Mouse (Mus musculus) bone marrow, adult 2 months (tissue): ENCODE measurements around the gene Acer3. TPM values are rescaled to one million over a fixed set of nuclear protein-coding genes. Genes with fewer than 3 reads are reported as not detected.
A peak's percentile ranks its signal among the peaks of the same experiment; 100 is the strongest.
"Not testable (repeated sequence)": the region's sequence is repeated elsewhere in the genome, so short reads cannot be mapped to it uniquely, and the experiment has no call there.

Experiments used
- H3K27ac ChIP-seq: fragments of 200-500 bp; 2 replicates; pipeline ENCODE4 v1.5.1; 2012; ENCODE audit warnings: low read depth, mild to moderate bottlenecking, control low read depth, inconsistent platforms, low read length; ENCODE audit not compliant: control insufficient read depth, poor library complexity, insufficient read depth
- H3K4me1 ChIP-seq: fragments of 200-500 bp; 2 replicates; pipeline ENCODE4 v1.6.1; 2011; ENCODE audit warnings: low read length; ENCODE audit not compliant: control insufficient read depth, insufficient read depth
- H3K4me3 ChIP-seq: fragments of 200-500 bp; replicated peaks from 2 replicates; pipeline ENCODE3; 2011; ENCODE audit warnings: mild to moderate bottlenecking, low read depth, low read length, control low read depth; ENCODE audit not compliant: control insufficient read depth
- CTCF ChIP-seq: fragments of 200-500 bp; IDR thresholded peaks from 2 replicates; pipeline ENCODE4 v1.5.1; 2011; ENCODE audit warnings: low read length, control low read depth; ENCODE audit not compliant: control insufficient read depth, insufficient read depth
- POLR2A ChIP-seq: fragments of 200-500 bp; IDR thresholded peaks from 2 replicates; pipeline ENCODE4 v1.6.1; 2011; ENCODE audit warnings: low read depth, mild to moderate bottlenecking, control low read depth, low read length, borderline replicate concordance; ENCODE audit not compliant: control insufficient read depth
- WGBS: fragments of 180-500 bp; shearing (Covaris S2); methylation state at CpG from one replicate; pipeline ENCODE4 v1.1.7; 2018; 5-methylcytosine and 5-hydroxymethylcytosine counted together
- polyA plus RNA-seq: library from polyadenylated mRNA; stranded (reverse); fragments of >200 nt; gene quantifications from 2 replicates; pipeline ENCODE4 v1.2.4, GENCODE M21; 2011; ENCODE audit warnings: low replicate concordance; ENCODE audit not compliant: missing spikeins, insufficient read depth, insufficient read length

Gene Acer3
- polyA plus RNA-seq, 1 experiment, result 12.9 TPM

DNA sequence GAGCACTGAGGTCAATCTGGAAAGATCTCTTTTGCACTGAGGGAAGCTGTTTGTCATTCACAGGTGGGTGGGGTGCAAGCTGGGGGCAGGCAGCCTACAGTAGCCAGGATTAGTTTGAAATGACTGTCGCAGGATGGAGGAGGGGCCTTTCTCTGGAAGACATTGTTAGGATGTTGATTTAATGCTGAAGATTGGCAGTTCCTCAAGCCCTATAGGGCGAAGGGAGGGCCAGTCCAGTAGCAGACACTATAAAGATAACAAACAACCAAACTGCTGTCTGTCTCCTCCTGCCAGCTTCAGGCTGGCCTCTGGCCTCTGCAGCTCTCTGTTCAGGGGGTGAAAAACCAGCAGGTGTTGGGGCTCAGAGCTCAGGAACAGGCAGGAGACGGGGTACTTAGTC lies 131.3 kb downstream of the Acer3 start:
- Histone ChIP-seq H3K4me3 (no peak overlapping the region), H3K27ac (no peak overlapping the region), H3K4me1 (peaks cover 5% of the 10 kb centered on the region)
- WGBS, result 48% methylated on average over 3 of the region's 3 CpGs
- TF ChIP-seq POLR2A, result no peak
- TF ChIP-seq CTCF, result no peak

DNA sequence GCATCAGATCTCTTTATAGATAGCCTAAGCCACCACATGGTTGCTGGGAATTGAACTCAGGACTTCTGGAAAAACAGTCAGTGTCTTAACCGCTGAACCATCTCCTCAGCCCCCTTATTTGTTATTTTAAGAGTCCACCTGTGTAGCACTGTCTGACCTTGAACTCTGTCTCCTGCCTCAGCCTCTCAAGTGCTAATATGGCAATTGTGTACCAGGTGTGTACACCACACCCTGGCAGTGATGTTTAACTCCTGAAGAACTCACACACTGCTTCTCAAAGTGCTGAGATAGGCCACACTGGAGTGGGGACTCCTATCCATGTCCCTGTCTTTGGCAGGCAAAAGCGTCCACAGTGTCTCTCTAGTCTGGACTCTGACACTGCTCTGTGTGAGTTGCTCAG lies 132.3 kb downstream of the Acer3 start:
- WGBS, result 83% methylated on average over 2 of the region's 2 CpGs

GRCm38 (mm10) chr7:98188238-98188637 lies 132.8 kb downstream of the Acer3 start:
- WGBS, result 87% methylated on average over 2 of the region's 2 CpGs
- H3K4me1 ChIP-seq, result no peaks in the 10 kb centered on the region; the same call in 1 of the 2 replicates
- no peak for TF ChIP-seq CTCF
- TF ChIP-seq POLR2A, result no peak
- no peak overlapping the region for H3K4me3 ChIP-seq
- no peak overlapping the region for H3K27ac ChIP-seq

More for the DNA sequence above, 132.3 kb downstream of the Acer3 start:
- TF ChIP-seq CTCF (no peak), POLR2A (no peak)
- Histone ChIP-seq H3K4me3 (no peak overlapping the region), H3K4me1 (no peaks in the 10 kb centered on the region; the same call in 1 of the 2 replicates), H3K27ac (no peak overlapping the region)

DNA sequence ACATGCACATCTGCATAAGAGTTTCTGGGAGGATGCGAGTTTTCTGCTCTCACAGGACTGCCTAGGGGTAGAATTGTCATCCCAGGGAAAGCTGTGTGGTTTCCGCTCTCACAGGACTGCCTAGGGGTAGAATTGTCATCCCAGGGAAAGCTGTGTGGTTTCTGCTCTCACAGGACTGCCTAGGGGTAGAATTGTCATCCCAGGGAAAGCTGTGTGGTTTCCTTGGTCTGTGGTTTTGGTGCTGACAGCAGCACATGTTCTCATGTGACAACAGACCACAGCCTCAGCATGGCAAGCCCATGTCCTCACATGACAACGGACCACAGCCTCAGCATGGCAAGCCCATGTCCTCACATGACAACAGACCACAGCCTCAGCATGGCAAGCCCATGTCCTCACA lies 133.7 kb downstream of the Acer3 start:
- not testable (repeated sequence) for H3K27ac ChIP-seq, H3K4me1 ChIP-seq, H3K4me3 ChIP-seq
- WGBS, result 26% methylated on average over 3 of the region's 3 CpGs

DNA sequence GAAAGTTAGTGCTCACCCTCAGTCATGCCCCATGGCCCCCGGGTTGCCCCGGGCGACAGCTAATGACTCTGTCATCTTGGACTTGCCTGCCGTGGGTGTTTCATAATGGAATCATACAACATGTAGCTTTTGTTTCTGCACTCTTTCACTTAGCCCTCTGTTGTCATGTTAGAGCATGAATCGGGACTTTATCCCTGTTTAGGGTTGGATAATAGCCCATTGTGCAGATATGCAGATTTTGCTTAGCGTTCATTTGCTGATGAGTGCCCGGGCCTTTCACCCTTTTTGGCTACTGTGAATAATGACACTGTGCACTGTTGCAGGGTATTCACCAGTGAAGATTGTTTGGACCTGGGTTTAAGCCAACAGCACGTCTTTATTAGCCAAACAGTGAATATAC lies 134.4 kb downstream of the Acer3 start:
- H3K4me3 ChIP-seq, result no peak overlapping the region
- TF ChIP-seq POLR2A (no peak), CTCF (no peak)
- no peak overlapping the region for H3K27ac ChIP-seq
- WGBS, result 72% methylated on average over 8 of the region's 8 CpGs
- H3K4me1 ChIP-seq, result no peaks in the 10 kb centered on the region; the same call in 1 of the 2 replicates

DNA sequence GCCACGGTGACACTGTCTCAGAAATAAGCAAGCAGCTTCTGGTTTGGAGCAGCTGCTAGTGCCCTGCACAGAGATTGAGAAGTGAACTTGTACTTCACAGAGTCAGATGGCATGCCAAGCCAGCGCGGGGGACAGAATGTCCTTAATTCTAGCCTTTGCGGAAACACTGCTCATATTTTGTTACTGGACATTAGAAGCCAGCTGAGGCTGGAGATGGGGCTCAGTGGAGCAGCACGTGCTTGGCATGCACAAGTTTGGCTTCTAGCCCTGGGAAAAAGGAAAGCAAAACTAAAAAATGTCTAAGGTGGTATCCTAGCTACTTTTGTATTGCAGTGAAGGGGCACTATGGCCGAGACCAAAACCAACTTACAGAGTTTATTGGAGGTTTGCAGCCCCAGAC lies 135.7 kb downstream of the Acer3 start:
- no peak overlapping the region for H3K4me3 ChIP-seq
- WGBS, result 54% methylated on average over 6 of the region's 6 CpGs
- H3K27ac ChIP-seq, result no peak overlapping the region
- TF ChIP-seq CTCF (no peak), POLR2A (no peak)
- no peaks in the 10 kb centered on the region; the same call in 1 of the 2 replicates for H3K4me1 ChIP-seq

- TF ChIP-seq POLR2A (no peak), CTCF (no peak)
- Histone ChIP-seq H3K27ac (peak overlapping the region; percentile 70), H3K4me1 (peaks cover 2% of the 10 kb centered on the region), H3K4me3 (peak overlapping the region; percentile 91)
- WGBS, result 88% methylated on average over 5 of the region's 5 CpGs
These were observed 142.3 kb downstream of the Acer3 start for GRCm38 (mm10) chr7:98178560-98179231.

DNA sequence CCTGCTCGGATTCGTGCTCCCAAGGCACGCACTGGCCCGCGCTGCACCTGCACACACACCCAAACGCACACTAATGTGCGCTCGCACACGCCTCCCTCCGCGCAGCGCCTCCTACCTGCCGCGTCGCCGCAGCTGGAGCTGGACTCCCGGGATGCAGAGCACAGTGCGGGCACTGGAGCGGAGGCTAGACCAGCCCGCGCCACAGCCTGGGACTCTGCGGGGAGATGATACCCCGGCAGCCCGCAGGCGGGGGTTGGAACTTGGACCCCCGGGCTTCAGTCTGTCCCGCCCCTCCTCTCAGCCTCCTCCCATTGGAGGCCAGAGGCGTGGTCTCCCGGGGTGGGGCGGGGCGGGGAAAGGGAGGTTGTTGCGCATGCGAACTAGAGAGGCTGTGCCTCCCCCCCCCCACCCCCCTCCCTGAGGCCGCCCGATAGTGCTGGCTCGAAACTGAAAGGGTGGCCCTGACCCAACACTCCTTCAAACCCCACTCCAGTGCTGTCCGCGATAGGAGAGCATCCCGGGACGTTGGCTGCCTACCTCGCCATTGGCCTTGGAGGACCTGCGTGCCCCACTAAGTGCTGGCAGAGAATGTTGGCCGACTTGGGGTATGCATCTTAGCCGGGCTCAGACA lies 143.0 kb downstream of the Acer3 start, which contains the start of gene Capn5:
Capn5 (minus strand) TSS at position 346 of the 631 bp plus-strand sequence.
- Histone ChIP-seq H3K4me1 (peaks cover 3% of the 10 kb centered on the region), H3K27ac (peak within 1 kb of the TSS; percentile 76), H3K4me3 (peak within 1 kb of the TSS; percentile 91)
- WGBS, result 1% methylated on average over 44 of the region's 44 CpGs
- TF ChIP-seq POLR2A (peak; percentile 88), CTCF (peak; percentile 52; the same call in 1 of the 2 replicates)
